Mouse (Mus musculus) thymus, adult 2 months (tissue): ENCODE measurements around the gene Hsd17b1. TPM values are rescaled to one million over a fixed set of nuclear protein-coding genes. Genes with fewer than 3 reads are reported as not detected.

Experiments used
- DNase-seq: peaks from one replicate; pipeline ENCODE4 v3.0.0; 2021
- H3K27ac ChIP-seq: fragments of 200-500 bp; 2 replicates; pipeline ENCODE4 v1.5.1; 2012; ENCODE audit warnings: low read length, control low read depth; ENCODE audit not compliant: control insufficient read depth, insufficient read depth
- H3K27me3 ChIP-seq: fragments of 200-500 bp; 2 replicates; pipeline ENCODE4 v1.6.1; 2012; ENCODE audit warnings: mild to moderate bottlenecking, low read length, moderate library complexity, mixed read lengths; ENCODE audit not compliant: control insufficient read depth, insufficient read depth
- H3K36me3 ChIP-seq: fragments of 200-500 bp; 2 replicates; pipeline ENCODE4 v1.6.1; 2012; ENCODE audit warnings: mild to moderate bottlenecking, low read length, moderate library complexity; ENCODE audit not compliant: control insufficient read depth, insufficient read depth
- H3K4me1 ChIP-seq: fragments of 200-500 bp; replicated peaks from 2 replicates; pipeline ENCODE4 v1.6.1; 2012; ENCODE audit warnings: low read length; ENCODE audit not compliant: control insufficient read depth, insufficient read depth
- H3K4me3 ChIP-seq: fragments of 200-500 bp; 2 replicates; pipeline ENCODE4 v1.5.1; 2012; ENCODE audit warnings: mild to moderate bottlenecking, low read length, control low read depth, moderate library complexity; ENCODE audit not compliant: control insufficient read depth, insufficient read depth
- CTCF ChIP-seq: fragments of 200-500 bp; IDR thresholded peaks from 2 replicates; pipeline ENCODE4 v1.5.1; 2012; ENCODE audit warnings: mild to moderate bottlenecking, control low read depth, low read length, moderate library complexity, borderline replicate concordance; ENCODE audit not compliant: control insufficient read depth, poor library complexity, insufficient read depth; ENCODE audit errors: extremely low read depth
- POLR2A ChIP-seq: fragments of 200-500 bp; IDR thresholded peaks from 2 replicates; pipeline ENCODE4 v1.6.1; 2012; ENCODE audit warnings: mild to moderate bottlenecking, low read length, control low read depth, moderate library complexity; ENCODE audit not compliant: control insufficient read depth, poor library complexity, insufficient read depth; ENCODE audit errors: extremely low read depth
- WGBS: fragments of 180-500 bp; shearing (Covaris S2); methylation state at CpG from one replicate; pipeline ENCODE4 v1.1.7; 2018; 5-methylcytosine and 5-hydroxymethylcytosine counted together
- polyA plus RNA-seq: library from polyadenylated mRNA; depleted of rRNA; stranded (reverse); fragments of >200 nt; gene quantifications from 2 replicates; pipeline ENCODE4 v1.2.3, GENCODE M21; 2012

Hsd17b1 gene
- polyA plus RNA-seq, 1 experiment = 0.93 TPM

DNA sequence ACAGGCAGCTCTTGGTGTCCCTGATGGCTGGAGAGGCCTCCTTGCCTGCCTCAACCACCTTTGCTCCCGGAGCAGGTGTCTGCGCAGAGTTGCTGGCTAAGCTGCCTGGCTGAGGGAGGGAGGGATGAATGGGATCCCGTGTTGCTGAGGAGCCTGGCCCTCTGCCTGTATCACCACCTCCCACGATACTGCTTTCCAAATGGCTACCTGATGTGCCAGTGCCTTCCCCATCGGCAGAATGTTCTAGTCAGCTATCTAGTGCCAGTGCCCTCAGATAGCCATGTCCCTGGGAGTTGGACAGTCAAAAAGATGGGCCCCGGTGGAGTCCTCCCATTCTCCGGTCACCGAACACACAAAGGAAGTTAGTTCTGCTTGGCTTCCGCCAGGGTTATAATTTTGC lies 27.9 kb upstream of the Hsd17b1 start:
- no peaks in the 10 kb centered on the region for H3K36me3 ChIP-seq
- DNase-seq = no peak
- H3K27ac ChIP-seq = no peak overlapping the region
- peaks cover 28% of the 10 kb centered on the region for H3K4me1 ChIP-seq
- H3K4me3 ChIP-seq = no peak overlapping the region
- whole genome bisulfite sequencing = 98% methylated on average over 9 of the region's 9 CpGs
- TF ChIP-seq CTCF (no peak), POLR2A (no peak)
- H3K27me3 ChIP-seq = no peaks in the 10 kb centered on the region

- no peak overlapping the region for H3K27ac ChIP-seq
- WGBS = 95% methylated on average over 6 of the region's 6 CpGs
- no peak for DNase-seq
- no peaks in the 10 kb centered on the region for H3K36me3 ChIP-seq
- no peaks in the 10 kb centered on the region for H3K27me3 ChIP-seq
- TF ChIP-seq POLR2A (no peak), CTCF (no peak)
- no peak overlapping the region for H3K4me3 ChIP-seq
- H3K4me1 ChIP-seq = peaks cover 22% of the 10 kb centered on the region
Measured at GRCm38 (mm10) chr11:101051051-101051493, 27.1 kb upstream of the Hsd17b1 start.

- H3K36me3 ChIP-seq = no peaks in the 10 kb centered on the region
- 91% methylated on average over 8 of the region's 8 CpGs for WGBS
Measured at GRCm38 (mm10) chr11:101051617-101052016, 26.6 kb upstream of the Hsd17b1 start.

GRCm38 (mm10) chr11:101052751-101053473 lies 25.3 kb upstream of the Hsd17b1 start:
- peaks cover 5% of the 10 kb centered on the region for H3K4me1 ChIP-seq
- no peak overlapping the region for H3K27ac ChIP-seq
- no peaks in the 10 kb centered on the region for H3K36me3 ChIP-seq
- H3K27me3 ChIP-seq = no peaks in the 10 kb centered on the region
- no peak overlapping the region for H3K4me3 ChIP-seq
- WGBS = 64% methylated on average over 10 of the region's 10 CpGs
- TF ChIP-seq CTCF = no peak
- no peak for TF ChIP-seq POLR2A
- no peak for DNase-seq

More at GRCm38 (mm10) chr11:101051617-101052016, 26.6 kb upstream of the Hsd17b1 start:
- Histone ChIP-seq H3K27me3 (no peaks in the 10 kb centered on the region), H3K4me3 (no peak overlapping the region), H3K4me1 (peaks cover 16% of the 10 kb centered on the region), H3K27ac (no peak overlapping the region)
- DNase-seq = no peak
- TF ChIP-seq POLR2A = no peak
- TF ChIP-seq CTCF = no peak

DNA sequence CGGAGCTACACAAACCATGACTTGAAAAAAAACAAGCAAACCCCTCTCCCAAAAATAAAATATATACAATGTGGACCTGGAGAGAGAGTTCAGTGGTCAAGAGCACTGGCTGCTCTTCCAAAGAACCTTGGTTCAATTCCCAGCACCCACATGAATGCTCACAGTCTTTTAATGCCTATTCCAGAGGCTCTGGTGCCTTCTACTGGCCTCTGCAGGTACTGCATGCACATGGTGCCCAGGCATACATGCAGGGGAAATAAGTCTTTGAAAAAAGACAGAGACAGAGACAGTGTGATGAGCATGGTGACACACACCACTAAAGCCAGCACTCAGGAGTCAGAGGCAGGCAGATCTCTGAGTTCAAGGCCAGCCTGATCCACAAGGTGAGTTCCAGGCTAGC lies 24.2 kb upstream of the Hsd17b1 start:
- WGBS = 97% methylated on average over 1 of the region's 1 CpGs
- H3K4me1 ChIP-seq = no peaks in the 10 kb centered on the region; the same call in 1 of the 2 replicates
- no peak for DNase-seq

DNA sequence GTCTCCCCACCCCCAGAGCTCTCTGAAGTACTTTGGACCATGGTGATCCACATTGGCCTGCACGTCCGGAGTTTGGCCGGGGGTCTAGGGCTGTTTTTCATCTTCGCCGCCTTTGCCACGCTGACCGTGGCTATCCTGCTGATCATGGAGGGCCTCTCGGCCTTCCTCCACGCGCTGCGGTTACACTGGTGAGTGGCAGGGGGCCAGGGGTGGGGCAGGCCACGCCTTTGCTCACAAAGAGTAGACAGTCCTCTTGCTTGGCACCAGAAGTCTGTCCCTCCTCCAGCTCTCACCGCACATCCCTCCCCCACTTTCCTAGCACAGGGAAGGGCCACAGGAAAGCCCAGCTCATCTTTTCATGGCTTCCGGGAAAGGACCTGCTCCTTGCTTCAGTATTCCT lies 22.8 kb upstream of the Hsd17b1 start:
- no peak for TF ChIP-seq CTCF
- TF ChIP-seq POLR2A = no peak
- Histone ChIP-seq H3K4me3 (no peak overlapping the region), H3K27me3 (no peaks in the 10 kb centered on the region), H3K36me3 (no peaks in the 10 kb centered on the region), H3K27ac (no peak overlapping the region), H3K4me1 (peaks cover 10% of the 10 kb centered on the region)
- WGBS = 94% methylated on average over 14 of the region's 14 CpGs
- no peak for DNase-seq

More for the DNA sequence above, 24.2 kb upstream of the Hsd17b1 start:
- TF ChIP-seq POLR2A (no peak), CTCF (no peak)
- H3K27me3 ChIP-seq = no peaks in the 10 kb centered on the region
- H3K36me3 ChIP-seq = no peaks in the 10 kb centered on the region
- H3K27ac ChIP-seq = no peak overlapping the region
- no peak overlapping the region for H3K4me3 ChIP-seq
